Mouse (Mus musculus): ENCODE data around the gene Prdm8.

DNA sequence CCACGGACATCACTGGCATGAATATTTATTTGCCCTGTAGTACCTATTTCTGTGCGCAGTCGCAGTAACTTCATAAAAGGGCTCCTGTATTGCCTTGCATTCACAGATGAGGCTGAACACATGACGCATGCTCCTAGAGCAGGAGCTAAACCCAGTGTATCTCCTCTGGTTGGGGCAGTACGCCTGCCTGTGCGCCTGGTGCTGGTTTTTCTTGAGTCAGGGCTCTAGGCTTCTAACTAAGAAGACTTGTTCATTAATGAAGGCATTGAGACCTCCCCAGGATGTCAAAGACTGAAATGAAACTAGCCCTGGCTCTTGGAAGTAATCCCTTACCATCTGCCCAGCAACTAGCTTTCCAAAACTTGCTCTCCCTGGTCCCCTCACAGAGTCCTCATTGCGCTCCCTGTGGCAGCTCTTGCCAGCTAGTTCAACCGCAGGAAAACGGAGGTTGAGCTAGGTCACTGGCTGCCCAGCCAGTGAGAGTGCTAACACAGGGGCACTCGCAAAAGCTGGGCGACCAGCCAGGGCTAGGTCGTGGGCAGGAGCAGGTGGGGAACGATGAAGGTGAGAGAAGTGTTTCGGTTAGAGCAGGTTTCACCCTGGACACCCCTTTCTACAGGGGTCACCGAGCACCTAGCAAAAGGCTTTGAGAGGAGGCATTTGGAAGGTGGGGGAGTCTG, 5.6 kb downstream of the Prdm8 start:
- TF ChIP-seq CTCF (conservative IDR thresholded peaks at IDR 0.05; ENCODE audit: insufficient read depth, insufficient read length, low read depth, low read length) (no peak), POLR2A (IDR thresholded peaks at IDR 0.05; ENCODE audit: low read depth, low read length) (no peak)

Data from kidney, adult 2 months (tissue).